Mouse (Mus musculus) adrenal gland (tissue): ENCODE results near the gene Elmod1.

Experiments
- intact Hi-C: fragments of 180-260 bp; cut with DNase I; formaldehyde crosslinking; loops from one replicate; pipeline ENCODE4 v1.15.1; 2025
- long read RNA-seq, 2 experiments: library from polyadenylated mRNA; unstranded; transcript quantifications; one replicate each; pipeline ENCODE4 v2.0.0; 2020; ENCODE audit warnings: borderline replicate concordance in 1 of 2; ENCODE audit not compliant: insufficient replicate concordance in 1 of 2

Elmod1 gene
- long read RNA-seq, experiment 1, partial matches to known transcripts = 2 of 2 reads
- long read RNA-seq, experiment 1, other reads (novel, unspliced or antisense) = 0 of 2 reads
- long read RNA-seq, experiment 2, partial matches to known transcripts = 1 of 2 reads
- long read RNA-seq, experiment 2, other reads (novel, unspliced or antisense) = 1 of 2 reads

- intact Hi-C loops = no loop called here
Observed at GRCm38 (mm10) chr9:53975122-53975518, at the start of gene Elmod1. Gene Elmod1 (minus strand): TSS chr9:53975301.

GRCm38 (mm10) chr9:54022795-54023194 lies 47.7 kb upstream of the Elmod1 start:
- intact Hi-C loops = no loop called here

GRCm38 (mm10) chr9:53994528-53994927 lies 19.4 kb upstream of the Elmod1 start:
- intact Hi-C loops = loop anchor here (5.0 kb wide), 1 partner anchor 343 kb away; no protein-coding TSS in a partner anchor

DNA sequence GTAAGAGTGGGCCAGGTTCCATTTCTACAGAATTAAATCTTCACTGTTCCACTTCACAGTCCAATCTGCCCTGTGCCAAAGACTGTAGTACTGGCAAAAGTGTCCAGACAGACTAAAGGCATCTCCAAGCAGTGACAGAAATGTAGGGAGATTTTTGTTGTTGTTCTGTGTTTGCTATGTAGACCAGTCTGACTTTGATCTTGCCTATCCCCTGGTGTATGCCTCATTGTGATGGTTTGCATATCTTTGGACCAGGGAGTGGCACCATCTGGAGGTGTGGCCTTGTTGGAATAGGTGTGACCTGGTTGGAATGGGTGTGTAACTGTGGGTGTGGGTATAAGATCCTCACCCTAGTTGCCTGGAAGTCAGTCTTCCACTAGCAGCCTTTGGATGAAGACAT lies 17.5 kb upstream of the Elmod1 start:
- intact Hi-C loops = loop anchor here (5.0 kb wide), 1 partner anchor 345 kb away; no protein-coding TSS in a partner anchor

DNA sequence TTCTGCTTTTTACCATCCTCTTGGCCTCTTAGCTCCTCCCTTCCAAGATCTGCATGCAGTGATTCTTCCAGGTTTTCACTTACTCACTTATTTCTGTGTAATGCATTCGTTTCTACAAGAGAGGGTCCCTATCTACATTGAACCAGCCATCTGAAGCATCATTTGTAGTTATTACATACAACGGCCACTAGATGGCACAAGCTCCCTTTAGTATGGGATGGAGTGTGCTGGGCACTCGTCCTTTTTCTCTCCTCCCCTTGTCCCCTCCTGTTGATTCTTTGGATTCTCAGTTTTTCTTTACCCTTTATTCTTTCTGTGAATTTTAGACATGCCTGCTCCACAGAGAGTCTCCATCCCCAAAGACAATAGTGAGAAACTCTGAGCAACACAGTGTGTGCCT lies 15.8 kb upstream of the Elmod1 start:
- intact Hi-C loops = loop anchor here (2.0 to 5.0 kb wide), 2 partner anchors 122 to 346 kb away; no protein-coding TSS in a partner anchor

DNA sequence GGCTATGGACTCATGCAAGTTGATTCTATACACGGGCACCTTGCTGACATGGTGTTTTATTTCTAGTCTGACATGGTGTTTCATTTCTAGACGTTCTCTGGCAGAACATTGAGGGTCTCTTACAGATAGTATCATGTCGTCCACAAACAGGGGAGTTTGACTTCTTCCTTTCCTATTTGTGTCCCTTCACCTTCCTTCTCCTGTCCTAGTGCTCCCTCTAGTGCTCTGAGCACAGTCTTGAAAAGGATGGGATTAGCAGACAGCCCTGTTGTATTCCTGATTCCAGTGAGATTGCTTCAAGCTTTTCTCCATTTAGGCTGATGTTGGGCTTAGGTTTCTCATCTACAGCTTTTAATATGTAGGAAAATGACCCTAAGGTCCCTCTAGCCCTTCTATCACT lies 11.9 kb upstream of the Elmod1 start:
- intact Hi-C loops = loop anchor here (10.0 kb wide), 3 partner anchors 52 to 162 kb away; no protein-coding TSS in a partner anchor

DNA sequence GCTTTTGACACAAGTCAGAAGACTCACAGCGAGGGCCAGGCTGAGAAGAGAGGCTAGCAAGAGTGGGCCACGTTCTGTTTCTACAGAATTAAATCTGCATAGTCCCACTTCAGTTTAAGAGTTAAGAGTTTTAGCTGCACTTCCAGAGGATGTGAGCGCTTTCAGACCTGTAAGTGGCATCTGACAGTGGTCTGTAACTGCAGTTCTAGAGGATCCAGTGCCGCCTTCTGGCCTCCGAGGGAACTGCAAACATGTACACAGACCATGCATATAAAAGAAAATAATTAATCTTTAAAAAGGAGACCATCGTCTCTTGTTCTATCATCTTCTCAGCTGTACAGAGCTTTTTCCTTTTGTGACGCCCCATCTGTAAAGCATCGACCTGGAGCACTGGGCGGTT lies 9.8 kb upstream of the Elmod1 start:
- intact Hi-C loops = loop anchor here (10.0 kb wide), 3 partner anchors 50 to 160 kb away; no protein-coding TSS in a partner anchor

GRCm38 (mm10) chr9:53974328-53975121 lies 576 bp downstream of the Elmod1 start:
- intact Hi-C loops = no loop called here

- intact Hi-C loops = no loop called here
Observed at GRCm38 (mm10) chr9:53973929-53974327, 1.2 kb downstream of the Elmod1 start.

DNA sequence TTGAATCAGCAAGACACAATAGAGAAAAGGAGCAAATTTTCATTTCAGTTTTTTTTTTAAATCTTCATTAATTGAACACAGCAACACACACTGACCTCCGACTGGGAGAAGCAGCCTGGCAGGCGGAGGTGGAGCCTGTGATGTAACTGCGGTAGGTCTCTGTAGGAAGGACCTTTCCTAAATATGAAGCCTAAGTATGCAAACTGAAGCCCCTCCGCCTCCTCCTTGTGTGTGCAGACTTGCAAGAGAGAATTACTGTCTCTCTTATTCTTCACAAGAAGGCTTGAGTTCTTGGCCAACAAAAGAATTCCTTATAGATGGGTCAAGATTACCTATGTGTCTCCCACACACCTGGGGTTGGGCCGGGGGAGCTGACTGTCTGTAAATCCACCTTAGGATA lies 1.9 kb downstream of the Elmod1 start:
- intact Hi-C loops = no loop called here

DNA sequence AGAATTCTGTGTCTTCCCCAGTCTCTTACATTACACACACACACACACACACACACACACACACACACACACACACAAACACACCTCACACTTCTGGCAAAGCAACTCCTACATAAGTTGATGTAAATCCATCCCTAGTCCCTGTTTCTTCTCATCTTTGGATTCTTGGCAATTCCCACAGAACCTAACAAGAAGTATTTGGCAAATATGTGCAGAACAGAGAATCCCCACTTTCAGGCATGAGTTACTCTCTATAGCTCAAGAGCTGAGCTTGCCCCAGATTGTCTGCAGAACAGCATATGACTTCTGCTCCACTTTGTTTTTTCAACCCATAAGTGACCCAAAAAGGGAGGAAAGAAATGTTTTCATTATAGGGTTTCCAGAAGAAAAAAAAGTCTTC lies 2.7 kb downstream of the Elmod1 start:
- intact Hi-C loops = no loop called here

- intact Hi-C loops = no loop called here
Observed at GRCm38 (mm10) chr9:53967610-53968368, 7.3 kb downstream of the Elmod1 start.

- intact Hi-C loops = no loop called here
Observed at GRCm38 (mm10) chr9:53957021-53957420, 18.1 kb downstream of the Elmod1 start.

DNA sequence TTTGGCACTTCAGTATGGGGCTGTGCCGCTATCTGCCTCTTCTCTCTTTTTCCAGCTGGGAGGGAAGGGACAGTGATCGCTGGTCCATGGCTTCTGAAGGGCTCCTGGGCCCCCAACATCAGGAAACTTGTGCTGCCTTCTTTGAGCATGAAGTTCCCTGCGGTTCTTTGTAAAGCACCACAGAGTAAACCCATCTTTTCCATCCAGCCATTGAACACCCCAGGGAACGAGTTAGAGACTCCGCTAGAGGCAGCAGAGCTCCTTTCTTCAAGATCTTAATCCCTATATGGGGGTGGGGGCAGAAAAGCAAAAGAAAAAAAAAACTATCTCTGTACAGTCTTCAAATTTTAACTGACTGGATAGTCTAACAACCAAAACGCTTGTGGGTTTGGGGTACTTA lies 20.2 kb downstream of the Elmod1 start:
- intact Hi-C loops = no loop called here

- intact Hi-C loops = no loop called here
Observed at GRCm38 (mm10) chr9:53947463-53947862, 27.6 kb downstream of the Elmod1 start.

DNA sequence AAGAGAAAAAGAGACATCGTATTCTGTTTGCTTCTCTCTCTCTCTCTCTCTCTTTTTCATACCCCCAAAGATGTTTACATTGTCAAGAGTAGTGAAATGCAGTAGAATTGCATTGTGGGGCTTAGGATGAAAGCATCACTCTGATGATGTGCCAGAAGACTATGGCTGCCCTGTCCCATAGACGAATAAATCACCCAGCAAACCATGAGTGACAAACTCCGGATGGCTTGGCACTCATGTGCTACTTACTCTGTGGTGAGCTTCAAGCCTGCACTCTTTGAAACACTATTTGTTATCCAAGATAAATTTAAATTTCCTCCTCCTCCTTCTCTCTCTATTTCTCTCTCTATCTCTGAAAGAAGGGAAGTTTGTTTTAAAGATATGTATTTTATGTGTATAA lies 36.5 kb downstream of the Elmod1 start:
- intact Hi-C loops = loop anchor here (10.0 kb wide), 1 partner anchor 46 kb away; no protein-coding TSS in a partner anchor

DNA sequence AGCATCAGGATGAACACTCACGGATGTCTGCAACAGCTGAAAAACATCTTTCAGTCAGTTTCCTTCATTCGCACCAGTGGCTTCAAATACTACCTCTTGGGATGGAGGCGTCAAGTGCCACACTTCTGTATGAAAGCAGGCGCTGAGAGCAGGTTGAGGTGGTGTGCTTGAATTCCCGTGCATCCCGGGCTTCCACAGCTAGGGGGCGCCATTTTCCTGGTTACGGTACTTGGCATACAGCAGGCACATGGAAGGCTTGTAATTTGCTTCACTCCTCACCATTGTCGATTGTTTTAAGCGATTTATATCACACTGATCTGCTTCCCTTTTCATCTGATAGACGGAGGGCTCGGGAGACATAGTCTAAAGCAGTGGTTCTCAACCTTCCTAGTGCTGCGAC lies 40.9 kb downstream of the Elmod1 start:
- intact Hi-C loops = loop anchor here (10.0 kb wide), 1 partner anchor 51 kb away; no protein-coding TSS in a partner anchor

GRCm38 (mm10) chr9:53933375-53933774 lies 41.7 kb downstream of the Elmod1 start:
- intact Hi-C loops = loop anchor here (10.0 kb wide), 1 partner anchor 51 kb away; no protein-coding TSS in a partner anchor

DNA sequence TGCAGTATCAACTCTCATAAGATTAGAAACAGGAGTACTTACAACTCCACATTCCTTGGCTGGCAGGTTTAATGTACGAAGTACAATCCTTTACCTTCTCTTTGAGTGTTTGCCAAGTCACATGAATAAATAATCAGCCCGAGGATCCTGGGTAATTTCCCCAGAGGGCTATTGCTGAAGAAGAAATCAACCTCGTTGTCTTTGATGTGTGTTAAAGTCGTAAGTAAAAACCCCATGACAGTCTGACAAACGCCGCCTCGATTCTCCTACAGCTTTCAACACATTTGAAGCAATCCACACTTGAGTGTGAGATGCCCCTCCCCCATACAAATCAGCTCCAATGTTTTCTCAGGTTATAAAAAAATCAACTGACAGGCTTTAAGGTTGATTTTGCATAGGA lies 44.2 kb downstream of the Elmod1 start:
- intact Hi-C loops = loop anchor here (10.0 kb wide), 1 partner anchor 54 kb away; no protein-coding TSS in a partner anchor

DNA sequence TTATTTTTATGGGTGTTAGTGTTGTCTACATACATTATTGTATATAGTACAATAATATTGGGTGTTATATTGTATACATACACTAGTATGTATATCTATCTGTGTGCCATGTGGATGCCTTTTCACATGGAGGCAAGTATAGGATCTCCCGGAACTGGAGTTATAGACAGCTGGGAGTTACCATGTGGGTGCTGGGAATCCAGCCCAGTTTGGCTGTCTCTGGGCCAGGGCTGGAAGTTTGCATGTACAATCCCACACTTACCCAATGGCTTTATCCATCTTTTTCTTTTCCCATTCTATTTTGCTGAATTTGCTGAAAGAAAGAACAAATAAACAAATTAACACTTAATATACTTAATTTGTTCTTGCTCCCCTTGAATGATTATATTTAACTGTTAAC lies 54.0 kb downstream of the Elmod1 start:
- intact Hi-C loops = no loop called here

DNA sequence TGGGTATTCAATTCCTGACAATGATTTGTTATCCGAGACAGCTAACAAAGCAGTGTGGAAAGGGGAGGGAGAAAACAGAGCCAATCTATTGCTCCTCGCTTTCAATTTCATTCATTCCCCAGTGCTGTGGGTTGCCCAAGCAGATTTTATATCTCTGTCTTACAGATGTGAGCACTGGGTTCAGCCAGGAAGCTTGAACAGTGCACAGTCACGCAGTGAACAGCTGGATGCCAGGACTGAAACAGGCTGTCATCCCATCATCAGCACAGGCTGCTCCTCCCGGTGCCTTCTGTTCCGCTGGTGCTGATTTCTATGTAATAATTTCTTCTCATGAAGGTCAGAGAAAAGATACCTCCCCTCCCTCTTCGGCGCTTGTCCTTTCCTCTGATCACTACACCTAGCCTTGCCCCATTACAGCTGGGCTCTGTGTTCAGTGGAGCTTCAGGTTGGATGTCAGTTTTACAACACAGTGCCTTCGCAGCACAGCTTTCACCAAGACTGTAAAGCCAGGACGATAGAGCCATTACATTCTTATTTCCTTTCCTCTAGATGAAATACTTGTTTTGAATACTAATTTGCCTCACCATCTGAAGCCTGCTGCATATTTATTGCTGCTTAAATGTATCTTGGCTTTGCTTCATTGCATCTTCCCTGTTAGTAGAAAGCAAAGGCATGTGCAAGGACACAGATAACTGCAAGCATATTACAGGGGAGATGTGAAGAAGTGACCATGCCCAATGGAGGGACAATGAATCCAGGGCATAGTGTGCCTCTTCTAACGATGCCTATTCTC lies 59.0 kb downstream of the Elmod1 start:
- intact Hi-C loops = no loop called here
